Mouse (Mus musculus) CH12.LX (cell line): ENCODE results near the gene Hacd1. TPM values are rescaled to one million over a fixed set of nuclear protein-coding genes. Genes with fewer than 3 reads are reported as not detected.
A peak's percentile ranks its signal among the peaks of the same experiment; 100 is the strongest.

ENCODE experiments used
- DNase-seq: peaks from one replicate; pipeline ENCODE4 v3.0.0-alpha.2; 2013; ENCODE audit errors: extremely low read depth
- H3K27ac ChIP-seq: 2 replicates; pipeline ENCODE4 v1.5.1; 2012; ENCODE audit warnings: low read depth, mild to moderate bottlenecking, control low read depth, moderate library complexity; ENCODE audit not compliant: insufficient read depth
- H3K27me3 ChIP-seq: replicated peaks from 2 replicates; pipeline ENCODE3; 2012; ENCODE audit warnings: inconsistent platforms
- H3K36me3 ChIP-seq, 2 experiments: replicated peaks in 1 of 2; 2 replicates each; pipeline versions ENCODE3 to v1.6.1; 2012; ENCODE audit warnings: inconsistent platforms in 1 of 2, low read length in 1 of 2, mild to moderate bottlenecking in 1 of 2, mixed read lengths in 1 of 2, moderate library complexity in 1 of 2; ENCODE audit not compliant: control insufficient read depth in 1 of 2, insufficient read depth in 1 of 2
- H3K4me1 ChIP-seq, 2 experiments: 2 replicates each; pipeline ENCODE4 v1.6.1; 2012; ENCODE audit warnings: inconsistent platforms in 1 of 2, moderate library complexity in 1 of 2; ENCODE audit not compliant: insufficient read depth in 2 of 2, control insufficient read depth in 1 of 2
- H3K4me2 ChIP-seq: 2 replicates; pipeline ENCODE4 v1.6.1; 2012; ENCODE audit warnings: low read depth, mild to moderate bottlenecking, control low read depth; ENCODE audit not compliant: poor library complexity, insufficient read depth, severe bottlenecking
- H3K4me3 ChIP-seq, 3 experiments: fragments of 150-350 bp in 1 of 3; sonication (generic) in 1 of 3; replicated peaks in 1 of 3; 2 replicates each; pipeline versions ENCODE3 to v1.5.1; 2011 to 2012; ENCODE audit warnings: low read depth in 2 of 3, low read length in 2 of 3, mild to moderate bottlenecking in 2 of 3, moderate library complexity in 2 of 3, control low read depth in 1 of 3, improper control_type of control experiment in 1 of 3, inconsistent platforms in 1 of 3, mixed read lengths in 1 of 3; ENCODE audit not compliant: poor library complexity in 1 of 3
- H3K79me2 ChIP-seq: replicated peaks from 2 replicates; pipeline ENCODE4 v1.6.1; 2012; ENCODE audit warnings: mild to moderate bottlenecking, moderate library complexity; ENCODE audit not compliant: control insufficient read depth, poor library complexity, insufficient read depth, severe bottlenecking; ENCODE audit errors: extremely low read depth
- H3K9ac ChIP-seq: 2 replicates; pipeline ENCODE4 v1.6.1; 2012; ENCODE audit warnings: low read depth, mild to moderate bottlenecking, control low read depth, moderate library complexity; ENCODE audit not compliant: insufficient read depth
- H3K9me3 ChIP-seq: replicated peaks from 2 replicates; pipeline ENCODE3; 2012; ENCODE audit warnings: low read length, inconsistent platforms, mixed read lengths
- CHD2 ChIP-seq: IDR thresholded peaks from 2 replicates; pipeline ENCODE4 v1.6.1; 2011; ENCODE audit warnings: low read length, improper control_type of control experiment
- ELF1 ChIP-seq: IDR thresholded peaks from 2 replicates; pipeline ENCODE4 v1.6.1; 2014; ENCODE audit warnings: low read depth, mild to moderate bottlenecking, inconsistent platforms, low read length, improper control_type of control experiment
- EP300 ChIP-seq: IDR thresholded peaks from 2 replicates; pipeline ENCODE4 v1.6.1; 2011; ENCODE audit warnings: low read length, improper control_type of control experiment
- ETS1 ChIP-seq: conservative IDR thresholded peaks from 2 replicates; pipeline ENCODE4 v1.6.1; 2012; ENCODE audit warnings: low read depth, mild to moderate bottlenecking, inconsistent platforms, low read length, improper control_type of control experiment, moderate library complexity
- GABPA ChIP-seq: IDR thresholded peaks from 2 replicates; pipeline ENCODE4 v1.6.1; 2012; ENCODE audit warnings: low read depth, low read length, improper control_type of control experiment, inconsistent platforms; ENCODE audit not compliant: insufficient replicate concordance
- HCFC1 ChIP-seq: IDR thresholded peaks from 2 replicates; pipeline ENCODE4 v1.6.1; 2012; ENCODE audit warnings: low read depth, mild to moderate bottlenecking, inconsistent platforms, low read length, improper control_type of control experiment
- MAX ChIP-seq: IDR thresholded peaks from 2 replicates; pipeline ENCODE4 v1.6.1; 2011; ENCODE audit warnings: low read length, improper control_type of control experiment
- MXI1 ChIP-seq: IDR thresholded peaks from 2 replicates; pipeline ENCODE4 v1.6.1; 2011; ENCODE audit warnings: mild to moderate bottlenecking, low read depth, low read length, improper control_type of control experiment
- PAX5 ChIP-seq: IDR thresholded peaks from 2 replicates; pipeline ENCODE4 v1.6.1; 2012; ENCODE audit warnings: low read length, inconsistent platforms, mixed read lengths
- RCOR1 ChIP-seq: conservative IDR thresholded peaks from 2 replicates; pipeline ENCODE4 v1.6.1; 2012; ENCODE audit warnings: low read depth, mild to moderate bottlenecking, inconsistent platforms, low read length, improper control_type of control experiment
- SMC3 ChIP-seq: IDR thresholded peaks from 2 replicates; pipeline ENCODE4 v1.6.1; 2011; ENCODE audit warnings: low read depth, low read length, improper control_type of control experiment
- ZKSCAN1 ChIP-seq: IDR thresholded peaks from 2 replicates; pipeline ENCODE4 v1.6.1; 2012; ENCODE audit warnings: low read depth, inconsistent platforms, low read length, improper control_type of control experiment, borderline replicate concordance
- dilution Hi-C: fragments of 300-500 bp; cut with MboI; formaldehyde crosslinking; loops from 2 replicates; pipeline ENCODE4 v1.14.3; 2020; ENCODE audit warnings: low sequenced_read_pairs; ENCODE audit not compliant: extremely low pct_unique_long_range_greater_than_20kb, extremely low pct_ligation_motif_present
- in situ Hi-C: fragments of 300-500 bp; cut with MboI; formaldehyde crosslinking; loops from 3 replicates; pipeline ENCODE4 v1.14.3; 2019; ENCODE audit warnings: low sequenced_read_pairs, low pct_ligation_motif_present, low pct_unique_long_range_greater_than_20kb, mixed read lengths
- polyA plus RNA-seq: library from polyadenylated mRNA; unstranded; fragments of >175 nt; gene quantifications from 2 replicates; pipeline ENCODE4 v1.2.1, GENCODE M21; 2012; ENCODE audit warnings: low read depth; ENCODE audit not compliant: insufficient read length
- total RNA-seq, 2 experiments: library from RNA; depleted of rRNA; stranded (reverse); fragments of 300-350 nt in 1 of 2; fragments of >200 nt in 1 of 2; gene quantifications; 2 replicates each; pipeline ENCODE4 v1.2.3; 2012 to 2014

Gene Hacd1
- total and polyA plus RNA-seq, 3 experiments = 18.3 to 55.4 (median 28.5) TPM

DNA sequence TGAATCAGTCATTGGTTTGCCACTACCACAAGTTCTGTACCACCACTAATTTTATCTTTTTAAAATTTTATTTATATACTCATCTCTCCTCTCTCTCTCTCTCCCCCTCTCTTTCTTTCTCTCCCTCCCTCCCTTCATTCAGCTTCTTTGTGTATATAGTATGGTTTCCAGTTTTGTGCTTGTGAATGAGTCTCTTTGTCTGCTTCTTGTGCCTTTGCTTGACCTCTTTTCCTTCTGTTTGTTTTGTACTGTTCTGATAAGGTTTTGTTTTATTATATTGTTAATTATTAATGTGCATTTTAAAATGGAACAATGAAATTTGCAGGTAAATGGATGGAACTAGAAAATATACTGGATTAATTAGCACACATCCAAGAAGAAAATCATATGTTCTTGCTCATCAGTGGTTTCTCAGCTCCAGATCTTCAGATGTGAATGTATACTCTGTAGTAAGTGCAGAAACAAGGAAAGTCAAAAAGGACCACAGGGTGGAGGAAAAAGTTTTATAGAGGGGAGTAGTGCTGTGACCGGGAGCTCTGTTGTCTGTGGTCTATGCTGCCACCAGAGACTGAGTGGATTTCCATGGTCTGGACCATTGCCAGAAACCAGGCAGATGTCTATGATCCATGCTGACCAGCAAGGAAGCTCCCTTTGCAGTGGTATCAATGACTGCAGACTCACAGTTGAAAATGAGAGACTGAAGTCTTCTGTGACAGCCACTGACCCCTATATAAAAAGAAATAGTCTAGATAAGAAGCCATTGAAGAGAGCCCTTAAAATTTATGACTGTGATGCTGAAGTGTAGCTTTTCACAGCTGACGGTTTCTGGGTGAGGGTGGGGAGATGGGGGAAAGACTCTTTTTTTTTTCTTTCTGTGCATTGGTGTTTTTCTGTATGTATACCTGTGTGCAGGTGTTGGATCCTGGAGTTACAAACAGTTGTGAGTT is 10.0 kb upstream of the Hacd1 start:
- Histone ChIP-seq H3K27ac (no peak overlapping the region), H3K4me2 (no peak overlapping the region), H3K36me3 (no peaks in the 10 kb centered on the region), H3K4me3 (no peak overlapping the region), H3K79me2 (no peaks in the 10 kb centered on the region), H3K4me1 (no peaks in the 10 kb centered on the region), H3K27me3 (no peaks in the 10 kb centered on the region), H3K9ac (no peak overlapping the region), H3K9me3 (no peaks in the 10 kb centered on the region)
- no peak for DNase-seq
- TF ChIP-seq EP300 = no peak
- no peak for TF ChIP-seq CHD2
- TF ChIP-seq GABPA = no peak
- TF ChIP-seq ELF1 = no peak
- TF ChIP-seq RCOR1 = no peak
- no peak for TF ChIP-seq ZKSCAN1
- TF ChIP-seq MAX = no peak
- TF ChIP-seq SMC3 = no peak
- TF ChIP-seq ETS1 = no peak
- TF ChIP-seq HCFC1 = no peak
- dilution Hi-C loops = no loop called here
- in situ Hi-C loops = no loop called here

DNA sequence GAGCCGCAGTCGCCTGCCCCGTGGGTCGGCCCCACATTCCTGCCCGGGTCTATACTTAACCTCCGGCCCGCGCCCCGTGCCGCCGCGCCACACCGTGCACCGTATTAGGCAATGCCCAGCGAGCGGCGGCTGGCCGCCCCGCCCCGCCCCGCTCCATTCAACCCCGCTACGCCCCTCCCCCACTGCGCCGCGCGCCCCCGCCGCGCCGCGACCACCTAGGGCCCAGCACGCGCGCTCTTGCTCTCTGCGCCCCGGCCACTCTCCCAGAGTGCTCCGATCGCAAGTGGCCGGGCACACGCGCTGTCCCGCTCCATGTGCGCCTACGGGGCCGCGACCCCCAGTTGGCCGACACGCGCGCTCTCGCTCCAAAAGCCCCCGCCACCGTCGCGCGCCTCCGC is 768 bp downstream of the Hacd1 start:
- peak overlapping the region; percentile 76; the same call in 1 of the 2 replicates for H3K4me2 ChIP-seq
- H3K27me3 ChIP-seq = peaks cover 6% of the 10 kb centered on the region
- H3K79me2 ChIP-seq = no peaks in the 10 kb centered on the region; the same call in 1 of the 2 replicates
- H3K27ac ChIP-seq = no peak overlapping the region
- peak; percentile 30 for DNase-seq
- TF ChIP-seq PAX5 (no peak), MXI1 (peak; percentile 1; the same call in 1 of the 2 replicates)
- dilution Hi-C loops (no loop called here), in situ Hi-C loops (loop anchor here (10.0 kb wide), 1 partner anchor 80 kb away; no protein-coding TSS in a partner anchor)
- peak overlapping the region; percentile 24; the same call in 1 of the 2 replicates for H3K9ac ChIP-seq
- no peaks in the 10 kb centered on the region for H3K9me3 ChIP-seq
- peaks cover 0 to 4% of the 10 kb centered on the region in 2 experiments; a peak in 2 of 4 replicates for H3K4me1 ChIP-seq
- H3K36me3 ChIP-seq = no peaks in the 10 kb centered on the region
- peak overlapping the region; percentile 56 to 89 (median 85) for H3K4me3 ChIP-seq
